Comparison of ENCODE assay signal across 12 mouse cellular contexts in the genomic region with DNA sequence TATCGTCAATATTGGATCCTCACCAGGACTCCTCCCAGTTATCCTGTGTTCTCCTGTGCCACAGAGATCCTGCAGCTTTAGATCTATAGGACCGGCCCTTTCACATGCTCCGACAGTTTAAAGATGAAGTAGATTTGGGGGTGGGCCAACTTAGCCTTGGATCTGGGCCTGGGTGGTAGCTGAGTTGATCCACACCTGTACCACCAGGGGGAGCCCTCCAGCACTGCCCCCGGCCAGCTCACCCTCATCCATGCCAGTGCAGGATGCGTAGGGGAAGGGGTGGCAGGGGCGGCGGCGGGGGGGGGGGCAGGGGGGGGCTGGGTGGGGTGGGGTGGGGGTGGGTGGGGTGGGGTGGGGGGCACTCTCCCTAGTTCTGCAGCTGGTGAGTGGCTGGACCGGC. TPM values are rescaled to one million over a fixed set of nuclear protein-coding genes. Genes with fewer than 3 reads are reported as not detected.
DNase-seq lines count a peak whose midpoint lies in the region; ATAC-seq and TF ChIP-seq lines count a peak whose summit lies in the region.
"Had no signal": no experiment of that assay in that cellular context is flagged by ENCODE, and none has a peak within 500 bp of the region (broad histone marks: within the 10 kb centered on the region; RNA-seq: fewer than 3 reads in every experiment).

No protein-coding gene starts in this region.

- H3K9me3 ChIP-seq in heart, postnatal 0 days (replicated peaks; ENCODE audit: control insufficient read depth, low read length) = no peaks in the 10 kb centered on the region
- H3K9me3 ChIP-seq in midbrain, embryonic 16.5 days (replicated peaks; ENCODE audit: control insufficient read depth, low read length, poor library complexity, severe bottlenecking) = no peaks in the 10 kb centered on the region
- H3K9me3 ChIP-seq in neural tube, embryonic 15.5 days (replicated peaks) = no peaks in the 10 kb centered on the region
- H3K9me3 ChIP-seq: forebrain, embryonic 10.5 days; hindbrain, embryonic 12.5 days; limb, embryonic 13.5 days had no signal

- H3K4me3 ChIP-seq in heart, postnatal 0 days (ENCODE audit: low read depth, low read length) = no peak overlapping the region
- H3K4me3 ChIP-seq in midbrain, embryonic 16.5 days (ENCODE audit: low read depth, low read length) = no peak overlapping the region
- H3K4me3 ChIP-seq in neural tube, embryonic 15.5 days (replicated peaks) = no peak overlapping the region
- H3K4me3 ChIP-seq: forebrain, embryonic 10.5 days; hindbrain, embryonic 12.5 days; limb, embryonic 13.5 days had no signal

- TF ChIP-seq CTCF in heart, postnatal 0 days (IDR thresholded peaks at IDR 0.05; ENCODE audit: low read depth) = peak; percentile 27; the same call in 1 of the 2 replicates

- H3K27ac ChIP-seq in heart, postnatal 0 days (ENCODE audit: low read depth) = no peak overlapping the region
- no peak overlapping the region for H3K27ac ChIP-seq in midbrain, embryonic 16.5 days (ENCODE audit: low read length)
- H3K27ac ChIP-seq in neural tube, embryonic 15.5 days (replicated peaks) = no peak overlapping the region
- H3K27ac ChIP-seq: forebrain, embryonic 10.5 days; hindbrain, embryonic 12.5 days; limb, embryonic 13.5 days had no signal

- peaks cover 18% of the 10 kb centered on the region for H3K4me1 ChIP-seq in heart, postnatal 0 days (ENCODE audit: control insufficient read depth, insufficient read depth)
- H3K4me1 ChIP-seq in midbrain, embryonic 16.5 days (ENCODE audit: control insufficient read depth, insufficient read depth, low read length) = no peaks in the 10 kb centered on the region
- no peaks in the 10 kb centered on the region for H3K4me1 ChIP-seq in neural tube, embryonic 15.5 days
- H3K4me1 ChIP-seq: hindbrain, embryonic 12.5 days; limb, embryonic 13.5 days had no signal

- no peak for TF ChIP-seq EP300 in heart, postnatal 0 days (IDR thresholded peaks at IDR 0.05; ENCODE audit: low read depth)

- no peak overlapping the region for H3K9ac ChIP-seq in heart, postnatal 0 days (replicated peaks; ENCODE audit: low read depth, low read length)
- H3K9ac ChIP-seq in midbrain, embryonic 16.5 days (ENCODE audit: low read depth, low read length) = no peak overlapping the region
- no peak overlapping the region for H3K9ac ChIP-seq in neural tube, embryonic 15.5 days (replicated peaks)
- H3K9ac ChIP-seq: hindbrain, embryonic 12.5 days; limb, embryonic 13.5 days had no signal

- no peak for ATAC-seq in heart, postnatal 0 days (ENCODE audit: insufficient read depth, low read depth)
- ATAC-seq in megakaryocyte progenitor cell, adult 5-6 weeks (replicated peaks; ENCODE audit: poor library complexity) = peak; percentile 60; the same call in 1 of the 2 replicates
- ATAC-seq in midbrain, embryonic 16.5 days = no peak
- ATAC-seq in neural tube, embryonic 15.5 days (ENCODE audit: low FRiP score) = no peak

- intact Hi-C loops in heart, postnatal 10 days (cut with DNase I) = no loop called here

- DNase-seq in heart, postnatal 0 days (ENCODE audit: low spot score) = no peak
- DNase-seq in heart, postnatal 10 days = no peak
- DNase-seq in B cell, adult 2 months = peak; percentile 63 to 66
- DNase-seq in T-cell, adult 2 months (ENCODE audit: low spot score) = peak; percentile 32
- DNase-seq in yolk sac, embryonic 10.5 days (ENCODE audit: low spot score) = no peak
- DNase-seq: cerebellum, adult 9-10 months had no signal

- no peak overlapping the region for H3K4me2 ChIP-seq in heart, postnatal 0 days (ENCODE audit: low read depth, low read length)
- H3K4me2 ChIP-seq in midbrain, embryonic 16.5 days (ENCODE audit: low read length) = no peak overlapping the region
- no peak overlapping the region for H3K4me2 ChIP-seq in neural tube, embryonic 15.5 days
- H3K4me2 ChIP-seq: hindbrain, embryonic 12.5 days; limb, embryonic 13.5 days had no signal

- H3K27me3 ChIP-seq in heart, postnatal 0 days (ENCODE audit: control insufficient read depth, insufficient read depth, low read length) = no peaks in the 10 kb centered on the region
- H3K27me3 ChIP-seq in midbrain, embryonic 16.5 days (ENCODE audit: control insufficient read depth, insufficient read depth, low read depth, low read length) = no peaks in the 10 kb centered on the region
- no peaks in the 10 kb centered on the region for H3K27me3 ChIP-seq in neural tube, embryonic 15.5 days (replicated peaks)
- H3K27me3 ChIP-seq: hindbrain, embryonic 12.5 days; limb, embryonic 13.5 days had no signal

- WGBS in heart, postnatal 0 days = 72% methylated on average over 5 of the region's 9 CpGs
- WGBS in midbrain, embryonic 16.5 days = 80% methylated on average over 5 of the region's 9 CpGs
- 90% methylated on average over 4 of the region's 9 CpGs for WGBS in neural tube, embryonic 15.5 days

- H3K36me3 ChIP-seq in heart, postnatal 0 days (replicated peaks; ENCODE audit: control insufficient read depth, insufficient read depth, low read length) = no peaks in the 10 kb centered on the region
- H3K36me3 ChIP-seq in midbrain, embryonic 16.5 days (ENCODE audit: control insufficient read depth, insufficient read depth, low read length) = no peaks in the 10 kb centered on the region
- no peaks in the 10 kb centered on the region for H3K36me3 ChIP-seq in neural tube, embryonic 15.5 days
- H3K36me3 ChIP-seq: forebrain, embryonic 10.5 days; hindbrain, embryonic 12.5 days; limb, embryonic 13.5 days had no signal

RNA-seq across cellular contexts. Expression of gene Nfil3, which starts 38.7 kb away (rescaled TPM):
- total RNA-seq in heart, postnatal 0 days (2014; rRNA removed; ENCODE audit: low replicate concordance) = 16.5 and 18.0 TPM in 2 replicates
- polyA plus RNA-seq in heart, postnatal 0 days (2015; fragmentation: Nextera tagmentation; extraction: Ambion mirVana) = 20.0 and 20.3 TPM in 2 replicates
- total RNA-seq in heart, postnatal 10 days (2021) = 10 to 100 TPM; 27.3 to 27.9 TPM
- total RNA-seq in megakaryocyte progenitor cell, adult 5-6 weeks (2015) = 10.0 and 19.0 TPM in 2 replicates
- 10.8 and 16.7 TPM in 2 replicates for total RNA-seq in megakaryocyte progenitor cell, adult 5-6 weeks (2017)
- 46.5 and 47.0 TPM in 2 replicates for polyA plus RNA-seq in midbrain, embryonic 16.5 days (2015; fragmentation: Nextera tagmentation; extraction: Ambion mirVana)
- 43.0 and 45.6 TPM in 2 replicates for polyA plus RNA-seq in neural tube, embryonic 15.5 days (2015; fragmentation: Nextera tagmentation; extraction: Ambion mirVana)

Comparison
In these comparisons a context has a peak if more than half of its experiments do, and no peak if none do; other contexts are left out.
1. DNase-seq: peak in B cell, adult 2 months (2 of 2) and T-cell, adult 2 months (single experiment); none in heart, postnatal 0 days (single experiment), heart, postnatal 10 days (0 of 2) and yolk sac, embryonic 10.5 days (single experiment).